Mouse (Mus musculus) gastrocnemius, adult 18-20 months (tissue): ENCODE results near the gene E130208F15Rik. TPM values are rescaled to one million over a fixed set of nuclear protein-coding genes. Genes with fewer than 3 reads are reported as not detected.
A peak's percentile ranks its signal among the peaks of the same experiment; 100 is the strongest.

Experiments used
- DNase-seq: peaks from one replicate; pipeline ENCODE4 v3.0.0; 2021; ENCODE audit warnings: low spot score
- total RNA-seq, 2 experiments: library from RNA; stranded (reverse); gene quantifications; 2 replicates each; pipeline ENCODE4 v1.2.3; 2021

E130208F15Rik gene
- total RNA-seq, 2 experiments from 2014 or later, result 0.59 TPM

GRCm38 (mm10) chr7:30306083-30306779 lies 15.3 kb upstream of the E130208F15Rik start:
- DNase-seq, result no peak

- peak; percentile 96 for DNase-seq
Measured at GRCm38 (mm10) chr7:30308076-30309005, 13.2 kb upstream of the E130208F15Rik start, which contains the start of gene Alkbh6. TSS of gene Alkbh6 (plus strand) at chr7:30308717.

- DNase-seq, result no peak
Measured at GRCm38 (mm10) chr7:30309395-30310129, 12.0 kb upstream of the E130208F15Rik start.

GRCm38 (mm10) chr7:30310136-30310535 lies 11.4 kb upstream of the E130208F15Rik start:
- DNase-seq, result no peak

- DNase-seq, result no peak
Measured at GRCm38 (mm10) chr7:30313666-30314320, 7.7 kb upstream of the E130208F15Rik start.

GRCm38 (mm10) chr7:30314721-30315155 lies 6.8 kb upstream of the E130208F15Rik start, which contains the start of gene Syne4:
TSS of gene Syne4 (plus strand) at chr7:30314807.
- DNase-seq, result no peak

GRCm38 (mm10) chr7:30315559-30316529 lies 5.7 kb upstream of the E130208F15Rik start:
- no peak for DNase-seq

- no peak for DNase-seq
Measured at GRCm38 (mm10) chr7:30318142-30318541, 3.4 kb upstream of the E130208F15Rik start.

- DNase-seq, result no peak
Measured at GRCm38 (mm10) chr7:30320946-30321345, 594 bp upstream of the E130208F15Rik start.

- DNase-seq, result peak; percentile 98
Measured at GRCm38 (mm10) chr7:30322285-30322667, 736 bp downstream of the E130208F15Rik start.

- DNase-seq, result no peak
Measured at GRCm38 (mm10) chr7:30322865-30323264, 1.3 kb downstream of the E130208F15Rik start.

GRCm38 (mm10) chr7:30323795-30324194 lies 2.3 kb downstream of the E130208F15Rik start, which contains the start of gene Sdhaf1:
TSS of gene Sdhaf1 (minus strand) at chr7:30323895.
- DNase-seq, result no peak

GRCm38 (mm10) chr7:30324300-30324944 lies 2.9 kb downstream of the E130208F15Rik start:
- no peak for DNase-seq

- DNase-seq, result peak; percentile 25
Measured at GRCm38 (mm10) chr7:30325364-30325763, 3.8 kb downstream of the E130208F15Rik start.

GRCm38 (mm10) chr7:30326427-30326826 lies 4.9 kb downstream of the E130208F15Rik start:
- no peak for DNase-seq

- no peak for DNase-seq
Measured at GRCm38 (mm10) chr7:30327140-30327539, 5.6 kb downstream of the E130208F15Rik start.

GRCm38 (mm10) chr7:30328379-30328778 lies 6.8 kb downstream of the E130208F15Rik start:
- no peak for DNase-seq

GRCm38 (mm10) chr7:30331887-30332286 lies 10.3 kb downstream of the E130208F15Rik start:
- DNase-seq, result peak; percentile 64

- DNase-seq, result no peak
Measured at GRCm38 (mm10) chr7:30332622-30333259, 11.2 kb downstream of the E130208F15Rik start.
